Mouse (Mus musculus) mesoderm, embryonic 11.5 days (tissue): ENCODE data around the gene Gnaq.

Source experiments
- DNase-seq: peaks from one replicate; pipeline ENCODE4 v3.0.0-alpha.2; 2012; ENCODE audit warnings: low read depth, low spot score

Gnaq gene

DNA sequence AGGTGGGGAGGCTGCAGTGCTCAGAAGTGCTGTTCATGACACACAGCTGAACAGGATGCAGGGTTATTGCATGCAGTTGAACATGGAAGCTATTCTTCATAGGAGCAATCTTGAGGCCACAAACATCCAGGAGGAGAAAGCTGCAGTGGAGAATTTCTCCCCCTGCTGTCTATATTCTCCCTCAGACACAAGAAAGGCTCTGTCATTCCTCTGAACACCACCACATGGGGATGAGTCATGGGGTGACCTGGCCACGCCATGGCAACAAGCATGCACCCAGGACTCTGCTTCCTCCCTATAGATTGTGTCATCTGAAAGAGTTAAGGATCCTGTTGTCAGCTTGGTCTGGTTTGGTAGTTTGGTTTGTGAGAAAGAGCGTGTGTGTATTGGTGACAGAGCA lies 239.0 kb downstream of the Gnaq start:
- DNase-seq: no peak

DNA sequence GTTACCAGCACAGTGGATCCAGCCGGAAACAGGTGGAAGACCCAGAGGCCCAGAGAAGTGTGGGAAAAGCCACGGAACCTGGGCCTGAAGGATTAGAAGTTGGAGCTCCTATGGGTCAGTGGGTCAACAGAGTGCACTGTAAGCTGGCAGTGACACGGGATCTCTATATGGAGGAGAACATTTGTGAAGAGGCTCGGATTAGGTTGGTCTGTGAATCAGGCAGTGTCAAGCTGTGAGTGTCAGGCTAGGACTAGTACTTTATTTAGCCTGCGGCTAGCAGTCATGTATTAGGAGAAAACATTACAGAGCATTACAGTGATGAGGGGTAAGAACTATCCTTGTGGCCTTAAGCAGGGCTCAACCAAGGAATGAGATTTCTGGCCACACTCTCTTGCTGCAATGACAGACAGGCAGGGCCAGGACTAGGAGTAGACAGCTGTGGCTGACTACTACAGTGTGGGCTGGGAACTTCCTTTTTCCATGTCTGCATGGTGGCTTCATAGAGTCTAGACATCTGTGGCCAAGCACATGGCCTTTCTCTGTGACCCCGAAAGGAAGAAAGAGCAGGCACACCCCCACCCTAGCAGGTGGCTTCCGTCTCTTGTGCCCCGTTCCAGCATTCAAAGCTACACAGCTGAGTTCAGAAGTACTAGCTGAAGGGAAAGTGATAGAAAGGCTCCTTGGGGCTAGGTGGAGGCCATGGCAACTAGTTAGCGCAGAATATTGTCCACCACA lies 240.3 kb downstream of the Gnaq start:
- DNase-seq: no peak

DNA sequence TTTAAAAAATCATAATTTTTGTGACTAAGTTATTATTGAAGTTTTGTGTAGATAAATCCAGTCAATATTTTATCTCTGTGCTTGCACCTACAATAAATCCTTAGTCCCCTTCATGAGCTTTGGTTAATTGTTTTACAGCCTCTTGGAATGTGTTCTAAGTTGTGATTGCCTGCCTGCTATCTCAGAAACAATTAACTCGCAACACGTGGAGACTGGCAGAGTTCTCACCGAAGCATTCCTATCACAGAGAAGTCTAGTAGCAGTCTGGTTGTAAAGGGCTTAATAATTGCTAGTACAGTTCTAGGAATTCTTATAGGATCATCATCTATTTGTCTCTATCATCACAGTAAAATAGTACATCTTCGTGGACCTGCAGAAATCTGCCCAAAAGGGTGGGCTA lies 243.2 kb downstream of the Gnaq start:
- no peak for DNase-seq

DNA sequence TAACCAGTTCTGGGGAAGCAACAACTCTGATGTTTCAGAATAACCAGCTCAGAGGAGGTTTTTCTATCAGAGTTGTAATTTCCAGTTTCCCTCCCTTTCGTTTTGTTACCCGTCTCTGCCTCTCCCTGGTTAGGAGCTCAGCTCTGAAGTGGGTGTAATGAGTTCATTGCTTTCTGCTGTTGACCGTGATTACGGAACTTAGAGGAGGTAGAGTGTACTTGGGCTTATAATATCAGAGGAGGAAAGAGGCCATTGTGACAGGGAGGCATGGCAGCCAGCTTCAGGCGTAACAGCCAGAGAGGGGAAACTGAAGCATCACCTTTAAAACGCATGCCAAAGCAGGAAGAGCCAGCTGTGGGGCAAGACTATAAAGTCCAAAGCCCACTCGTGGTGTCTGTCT lies 245.9 kb downstream of the Gnaq start:
- DNase-seq: no peak

DNA sequence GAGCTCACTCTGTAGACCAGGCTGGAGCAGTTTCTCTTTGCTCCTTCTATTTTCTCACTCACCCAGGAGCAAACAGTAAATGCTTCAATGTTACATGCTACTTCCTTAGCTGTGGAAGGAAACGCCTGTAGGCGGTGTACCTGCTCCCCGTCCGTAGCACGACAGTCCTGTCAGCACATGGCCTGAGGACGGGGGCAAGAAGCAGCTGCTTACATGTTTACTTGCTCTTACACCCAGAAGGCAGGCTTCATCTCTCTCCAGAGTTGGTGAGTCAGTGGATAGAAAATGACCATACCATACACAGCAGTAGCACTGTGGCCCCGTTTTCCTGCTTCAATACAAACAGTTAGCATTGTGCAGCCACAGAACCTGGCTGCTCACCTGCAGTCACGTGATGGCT lies 247.1 kb downstream of the Gnaq start:
- DNase-seq: no peak

DNA sequence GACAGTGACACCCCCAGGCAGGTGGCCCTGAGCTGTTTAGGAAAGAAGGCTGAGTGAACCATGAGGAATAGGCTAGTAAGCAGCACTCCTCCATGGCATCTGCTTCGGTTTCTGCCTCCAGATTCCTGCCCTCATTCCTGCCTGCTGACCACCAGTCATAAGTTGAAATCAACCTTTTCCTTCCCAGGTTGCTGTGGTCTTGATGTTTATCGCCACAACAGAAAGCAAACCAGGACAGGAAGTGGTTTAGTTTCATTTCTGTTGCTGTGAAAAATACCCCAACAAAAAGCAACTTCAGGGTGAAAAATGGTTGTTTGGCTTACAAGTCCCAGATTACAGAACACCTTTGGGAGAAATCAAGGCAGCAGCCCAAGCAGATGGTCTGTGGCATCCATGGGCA lies 249.8 kb downstream of the Gnaq start:
- no peak for DNase-seq

DNA sequence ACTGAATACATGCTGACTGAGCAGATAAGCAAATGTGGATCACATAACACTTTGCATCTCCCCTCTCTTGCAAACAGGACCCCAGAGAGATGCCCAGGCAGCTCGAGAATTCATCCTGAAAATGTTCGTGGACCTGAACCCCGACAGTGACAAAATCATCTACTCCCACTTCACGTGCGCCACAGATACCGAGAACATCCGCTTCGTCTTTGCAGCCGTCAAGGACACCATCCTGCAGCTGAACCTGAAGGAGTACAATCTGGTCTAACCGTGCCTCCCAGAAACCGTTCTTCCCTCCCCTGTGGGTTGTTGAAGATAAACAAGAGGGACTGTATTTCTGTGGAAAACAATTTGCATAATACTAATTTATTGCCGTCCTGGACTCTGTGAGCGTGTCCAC lies 250.5 kb downstream of the Gnaq start:
- no peak for DNase-seq

DNA sequence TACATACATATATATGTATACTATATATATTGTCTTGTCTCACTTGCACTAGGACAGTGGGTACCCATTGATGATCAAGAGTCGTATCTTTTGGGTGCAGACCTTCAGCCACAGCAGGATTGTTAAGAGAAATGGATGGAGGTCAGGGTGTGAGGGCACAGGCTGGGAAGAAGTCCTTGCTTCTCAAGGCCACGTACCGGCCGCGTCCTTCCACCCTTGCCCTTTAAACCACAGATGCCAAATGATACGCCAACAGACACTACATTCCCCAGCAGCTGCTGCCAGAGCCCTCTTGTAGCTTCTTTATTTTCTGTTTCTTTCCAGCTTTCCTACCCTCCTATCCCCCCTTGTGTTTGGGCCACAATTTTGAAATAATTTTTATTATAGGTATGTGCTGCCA lies 251.5 kb downstream of the Gnaq start:
- DNase-seq: no peak

DNA sequence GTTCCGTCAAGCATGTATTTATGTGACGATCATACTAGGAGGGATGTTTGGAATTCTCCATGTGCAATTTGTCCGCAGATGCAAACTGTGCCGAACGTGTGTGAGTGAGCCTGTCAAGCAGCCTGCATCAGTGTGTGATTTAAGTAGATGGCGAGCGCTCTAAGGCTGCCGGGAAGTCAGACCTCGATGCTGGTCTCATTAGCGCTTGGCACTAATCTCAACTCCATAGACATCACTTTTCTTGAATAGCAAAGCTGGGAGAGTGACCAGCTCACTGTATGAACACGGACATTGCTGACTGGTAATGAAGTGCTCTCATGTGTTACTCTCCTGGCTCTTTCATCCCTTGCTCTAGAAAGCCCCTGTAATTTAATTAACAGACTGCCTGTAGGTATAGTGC lies 252.3 kb downstream of the Gnaq start:
- DNase-seq: no peak

DNA sequence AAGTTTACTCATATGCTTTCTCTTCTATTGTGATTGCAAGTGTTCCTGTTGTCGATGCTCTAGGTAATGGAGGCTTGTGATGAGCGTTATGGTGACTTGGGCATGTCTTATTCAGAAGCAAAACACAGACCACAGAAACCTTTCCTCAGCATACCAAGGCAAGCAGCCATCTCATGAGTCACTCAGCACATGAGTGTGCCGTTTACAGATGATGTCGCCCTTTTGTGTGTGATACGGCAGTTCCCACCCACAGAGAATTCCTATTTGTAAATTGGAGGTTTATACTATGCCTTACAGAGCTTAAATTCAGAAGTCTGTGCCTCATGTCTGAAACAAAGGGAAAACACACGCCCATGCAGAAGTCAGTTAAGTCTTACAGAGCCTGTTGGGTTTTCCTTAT lies 253.9 kb downstream of the Gnaq start:
- DNase-seq: no peak

DNA sequence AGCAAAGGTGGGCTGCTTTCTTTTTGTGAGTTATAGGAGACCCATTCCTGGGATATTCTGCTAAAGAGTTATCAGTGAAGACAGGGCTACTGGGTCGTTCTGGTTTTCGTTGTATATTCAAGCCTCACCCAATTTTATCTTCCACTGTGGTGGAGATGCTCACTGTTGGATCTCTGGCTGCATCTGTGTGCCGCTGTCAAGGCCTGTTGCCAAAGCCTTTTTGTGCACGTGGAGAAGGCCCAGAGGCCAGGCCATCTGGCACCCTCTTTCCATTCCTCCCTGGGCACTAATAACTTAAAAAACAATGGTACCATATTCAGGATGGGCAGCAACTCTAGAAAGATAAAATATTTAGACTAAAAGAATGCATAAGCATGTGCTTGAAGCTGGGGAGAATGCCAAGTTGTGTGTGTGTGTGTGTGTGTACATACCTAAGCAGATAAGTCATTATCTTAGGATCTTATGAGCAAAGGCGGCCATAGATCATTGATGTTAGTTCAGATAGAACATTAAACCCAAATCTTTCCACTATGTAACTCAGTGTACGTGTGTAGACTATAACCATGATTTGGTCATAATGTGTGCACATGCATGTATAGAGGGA lies 257.7 kb downstream of the Gnaq start:
- DNase-seq: no peak

DNA sequence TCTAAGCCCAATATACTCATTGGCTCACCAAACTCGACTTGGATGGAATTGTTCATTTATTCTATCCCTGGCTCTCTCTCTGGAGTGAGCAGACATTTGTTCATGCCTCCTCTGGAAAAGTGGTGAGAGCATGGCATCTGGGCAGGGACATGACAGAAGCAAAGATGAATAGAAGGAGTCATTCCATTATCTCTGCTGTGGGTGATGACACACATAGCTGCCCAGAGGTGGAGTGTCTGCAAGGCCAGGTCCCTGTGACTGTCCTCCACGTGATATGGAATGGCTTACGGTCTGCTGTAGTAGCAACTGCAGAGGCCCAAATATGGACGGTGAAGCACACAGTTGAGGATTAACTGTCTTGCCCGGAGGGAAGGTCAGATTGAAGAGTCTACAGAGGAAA lies 261.8 kb downstream of the Gnaq start:
- DNase-seq: no peak

DNA sequence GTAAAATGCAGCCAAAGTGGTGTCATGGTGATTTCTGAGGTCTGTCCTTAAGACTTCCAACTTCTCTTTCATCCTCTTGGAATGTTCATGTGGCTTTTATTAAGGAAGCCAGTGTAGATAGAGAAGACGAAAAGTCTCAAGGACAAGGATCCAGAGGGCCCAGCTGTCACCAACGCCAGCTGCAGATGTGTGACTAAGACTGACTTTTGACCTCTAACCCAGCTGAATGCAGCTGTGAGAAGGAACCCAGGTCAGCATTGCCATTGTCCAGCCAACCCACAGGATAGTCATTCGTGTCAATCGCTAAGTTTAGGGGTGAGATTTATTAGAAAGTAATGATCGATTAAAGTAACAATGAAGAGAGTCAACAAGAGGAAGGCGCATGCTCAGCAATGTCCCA lies 270.5 kb downstream of the Gnaq start:
- no peak for DNase-seq

DNA sequence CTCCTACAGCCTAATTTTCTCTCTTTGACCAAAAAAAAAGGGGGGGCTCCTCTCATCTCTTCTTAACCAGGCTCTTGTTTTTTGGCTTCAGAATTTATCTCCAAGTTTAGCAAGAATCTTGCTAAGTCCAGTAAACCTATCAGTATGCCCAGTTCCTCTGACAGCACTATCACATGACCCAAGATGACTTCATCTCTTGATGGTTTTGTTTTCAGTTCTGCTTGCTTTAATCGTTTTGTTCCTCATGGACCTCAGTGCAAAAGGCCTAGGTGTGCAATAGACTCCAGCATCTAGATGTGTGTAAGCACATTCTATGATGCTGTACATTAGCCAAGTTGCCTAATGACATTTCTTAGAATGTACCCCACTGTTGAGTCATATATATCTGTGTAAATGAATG lies 275.1 kb downstream of the Gnaq start:
- no peak for DNase-seq

DNA sequence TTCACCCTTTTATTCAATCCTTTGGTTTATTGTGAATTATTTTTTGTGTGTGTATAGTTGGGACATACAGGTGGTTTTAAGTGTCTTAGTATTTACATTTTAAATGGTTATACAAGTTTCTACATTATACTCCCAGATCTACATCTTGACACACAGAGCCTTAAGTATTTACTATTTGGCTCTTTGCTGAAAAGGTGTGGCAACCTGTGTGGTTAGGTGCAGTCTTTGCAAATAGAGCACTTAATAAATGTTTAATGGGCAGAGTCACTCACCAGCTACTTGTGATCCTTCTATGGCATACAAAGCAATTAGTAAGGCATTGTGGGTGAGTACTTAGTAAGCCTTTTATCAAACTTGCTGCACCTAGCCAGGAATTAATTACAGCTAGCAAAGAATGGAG lies 278.7 kb downstream of the Gnaq start:
- no peak for DNase-seq

DNA sequence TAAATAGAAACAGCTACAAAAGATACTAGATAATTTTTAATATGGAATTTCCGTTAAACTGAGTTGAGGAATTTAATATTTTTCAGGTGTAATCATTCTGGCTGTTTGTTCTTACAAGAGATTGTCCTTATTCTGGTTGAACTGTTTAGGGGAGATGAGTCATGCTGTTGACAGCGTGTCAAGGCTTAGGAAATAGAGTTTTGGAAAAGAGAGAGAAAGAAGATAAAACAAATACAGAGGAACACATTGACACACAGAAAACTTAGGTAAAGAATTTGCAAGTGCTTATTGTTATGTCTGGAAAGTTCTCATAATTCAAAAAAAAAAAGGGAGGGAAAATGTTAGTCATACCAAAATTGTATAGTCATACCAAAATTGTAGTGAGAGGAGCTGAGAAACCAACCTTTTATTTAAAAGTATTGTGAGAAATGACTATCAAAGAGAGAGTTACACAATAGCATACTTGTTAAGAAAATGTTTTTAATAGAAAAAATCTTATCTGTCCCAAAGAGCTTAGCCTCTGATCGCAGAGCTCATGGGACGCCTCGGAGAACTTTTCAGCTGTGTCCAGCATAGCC lies 285.5 kb downstream of the Gnaq start:
- DNase-seq: no peak

DNA sequence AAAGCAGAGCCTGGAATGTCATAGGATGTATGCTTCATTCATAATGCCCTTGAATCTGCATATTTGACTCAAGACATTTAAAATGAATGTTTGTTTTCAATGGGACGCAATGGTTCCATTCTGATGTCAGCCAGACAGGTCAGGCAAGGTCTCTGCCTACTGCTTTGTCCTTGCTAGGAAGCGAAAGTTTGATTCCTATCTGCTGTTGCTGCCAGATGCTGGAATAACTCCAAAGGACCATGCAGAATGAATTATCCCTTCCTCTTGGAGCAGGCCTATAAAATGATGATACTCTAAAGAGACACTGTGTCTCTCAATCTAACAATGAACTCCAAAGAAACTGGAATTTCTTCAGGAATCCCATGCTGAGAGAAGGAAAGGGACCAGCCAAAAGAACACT lies 293.0 kb downstream of the Gnaq start:
- DNase-seq: no peak

DNA sequence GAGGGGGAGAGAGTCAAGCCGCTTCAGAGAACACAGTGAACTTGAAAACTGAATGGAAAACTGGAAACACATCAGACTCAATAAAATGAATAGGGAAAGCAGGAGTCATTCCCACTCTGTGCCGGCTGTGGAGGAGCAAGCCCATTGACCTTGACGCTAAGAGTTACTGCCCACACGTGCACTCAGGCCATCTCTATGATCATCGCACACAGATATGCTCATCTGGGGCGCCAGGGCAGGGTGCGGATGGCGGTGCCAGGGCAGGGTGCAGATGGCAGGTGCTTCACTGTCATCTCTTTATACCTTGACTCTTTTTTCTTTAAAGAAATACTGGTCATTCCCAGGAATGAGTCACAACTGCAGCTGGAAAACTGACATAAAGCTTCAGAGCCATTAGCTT lies 298.7 kb downstream of the Gnaq start:
- DNase-seq: no peak

DNA sequence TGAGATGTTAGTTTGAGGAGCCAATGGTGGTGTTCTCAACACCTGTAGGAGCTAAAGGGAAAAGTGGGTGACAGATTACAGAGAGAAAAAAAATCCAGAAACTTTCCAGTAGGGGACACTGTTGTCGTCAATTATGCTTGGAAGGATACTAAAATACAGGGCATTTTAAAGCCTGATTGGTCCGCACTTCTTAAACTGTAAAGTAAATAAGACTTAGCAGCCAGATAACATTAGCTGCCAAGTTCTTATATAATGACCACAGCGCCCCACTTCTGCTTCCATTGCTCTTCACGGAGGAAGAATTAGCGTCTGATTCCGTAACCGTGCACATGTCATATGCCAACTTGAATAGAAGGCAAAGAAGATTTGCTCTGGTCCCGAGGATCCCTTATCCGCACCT lies 302.2 kb downstream of the Gnaq start:
- DNase-seq: no peak

DNA sequence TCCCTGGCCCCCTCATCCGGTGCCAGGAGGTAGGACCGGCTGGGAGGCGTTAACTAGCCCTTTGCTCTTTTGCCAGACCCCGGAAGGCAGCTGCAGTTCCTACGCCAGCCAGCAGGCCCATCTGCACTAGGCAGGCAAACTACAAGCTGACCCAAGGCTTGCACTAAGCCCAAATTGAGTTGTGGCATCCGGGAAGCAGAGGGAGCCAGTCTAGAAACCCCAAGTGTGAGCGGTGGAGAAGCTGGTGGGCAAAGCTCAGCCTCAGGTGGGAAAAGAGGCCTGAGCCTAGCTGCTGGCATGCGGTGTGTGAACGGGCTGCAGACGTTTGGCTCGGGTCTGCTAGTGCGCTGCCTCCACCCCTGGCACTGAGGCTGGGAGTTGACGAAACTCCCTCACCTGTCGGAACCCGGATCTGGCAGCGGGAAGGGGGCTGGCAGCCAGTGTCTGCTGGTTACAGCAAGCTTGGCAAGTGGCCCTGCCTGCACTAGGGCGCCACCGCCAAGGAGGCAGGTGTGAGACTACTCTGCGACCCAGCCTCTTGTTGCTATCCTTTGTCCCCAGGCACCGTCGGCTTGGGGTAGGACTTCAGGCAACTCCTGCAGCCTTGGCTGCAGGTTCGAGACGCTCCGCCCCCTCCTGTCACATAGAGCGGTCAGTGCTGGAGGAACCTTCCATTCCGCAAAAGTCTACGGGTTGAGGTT lies 303.1 kb downstream of the Gnaq start, which contains the start of gene Gna14:
Gna14 (plus strand) TSS at position 232 of the 701 bp plus-strand sequence.
- DNase-seq: peak; percentile 70

DNA sequence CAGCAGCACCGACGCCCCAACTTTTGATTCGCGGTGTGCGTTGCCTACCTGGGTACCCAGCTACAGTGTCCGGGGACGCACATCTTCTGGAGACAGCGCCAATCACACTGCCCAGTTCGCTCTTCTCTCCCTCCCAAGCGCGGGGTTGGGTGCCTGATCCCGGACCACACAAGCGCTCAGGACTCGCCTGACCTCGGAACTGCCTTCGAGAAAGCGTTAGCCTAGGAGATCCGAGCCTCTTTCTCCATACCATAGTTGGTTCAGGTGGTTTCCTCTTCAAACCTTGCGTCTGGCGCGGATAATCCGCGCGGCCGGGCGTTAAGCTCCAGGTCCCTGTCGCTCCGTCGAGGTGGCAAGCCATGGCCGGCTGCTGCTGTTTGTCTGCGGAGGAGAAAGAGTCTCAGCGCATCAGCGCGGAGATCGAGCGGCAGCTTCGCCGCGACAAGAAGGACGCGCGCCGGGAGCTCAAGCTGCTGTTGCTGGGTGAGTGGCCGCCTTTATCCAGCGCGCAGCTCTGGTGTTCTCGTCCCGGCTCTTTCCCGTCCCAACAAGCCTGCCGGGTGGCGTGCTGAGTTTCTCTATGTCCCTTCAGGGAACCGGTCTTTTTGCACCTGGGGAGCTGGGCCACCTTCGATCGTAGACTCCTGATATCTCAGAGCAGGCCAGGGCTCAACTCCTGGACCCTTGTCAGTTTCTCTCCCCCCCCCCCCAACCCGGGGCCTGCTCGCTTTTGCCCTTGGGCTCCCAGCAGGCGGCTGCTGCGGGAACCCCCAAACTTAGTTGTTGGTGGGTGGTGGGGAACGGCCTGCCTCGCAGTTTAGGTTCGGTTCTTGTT lies 303.9 kb downstream of the Gnaq start:
- DNase-seq: no peak
